9 mouse cellular contexts compared by ENCODE assay signal in the genomic region with DNA sequence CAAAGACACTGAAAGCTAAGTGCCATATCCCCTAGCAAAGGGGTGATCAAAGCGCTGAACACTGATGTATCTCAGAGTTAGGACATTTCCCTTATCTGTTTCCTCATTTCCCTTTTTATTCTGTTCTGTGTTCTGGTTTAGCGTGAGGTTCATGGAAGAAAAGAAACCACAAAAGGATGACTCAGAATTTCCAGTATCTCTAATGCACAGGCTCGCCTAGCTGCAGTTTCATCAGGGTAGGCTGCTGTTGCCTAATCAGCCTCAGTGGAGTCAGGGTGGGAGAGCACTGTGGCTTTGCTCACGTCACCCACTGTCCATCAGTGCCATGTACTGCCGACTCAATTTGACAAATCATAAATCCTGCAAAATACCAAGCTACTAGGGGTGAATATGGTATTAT.
DNase-seq lines count a peak whose midpoint lies in the region; ATAC-seq lines count a peak whose summit lies in the region.
"Had no signal": no experiment of that assay in that cellular context is flagged by ENCODE, and none has a peak within 500 bp of the region (broad histone marks: within the 10 kb centered on the region; RNA-seq: fewer than 3 reads in every experiment).

No protein-coding gene starts in this region.

- no peaks in the 10 kb centered on the region; the same call in 1 of the 2 replicates for H3K4me1 ChIP-seq in heart, embryonic 11.5 days (ENCODE audit: control insufficient read depth, insufficient read depth, low read length)
- H3K4me1 ChIP-seq in heart, embryonic 12.5 days (replicated peaks), result no peaks in the 10 kb centered on the region
- H3K4me1 ChIP-seq in midbrain, embryonic 15.5 days, result no peaks in the 10 kb centered on the region

- no peaks in the 10 kb centered on the region for H3K36me3 ChIP-seq in heart, embryonic 11.5 days (ENCODE audit: control insufficient read depth, insufficient read depth, low read length)
- H3K36me3 ChIP-seq in heart, embryonic 12.5 days, result no peaks in the 10 kb centered on the region
- H3K36me3 ChIP-seq in midbrain, embryonic 15.5 days (replicated peaks), result no peaks in the 10 kb centered on the region

- WGBS in heart, embryonic 11.5 days (ENCODE audit: insufficient replicate concordance), result 44% methylated on average over 5 of the region's 5 CpGs
- 30% methylated on average over 5 of the region's 5 CpGs for WGBS in heart, embryonic 12.5 days
- WGBS in midbrain, embryonic 15.5 days, result 61% methylated on average over 5 of the region's 5 CpGs

- no peaks in the 10 kb centered on the region for H3K9me3 ChIP-seq in heart, embryonic 11.5 days (replicated peaks; ENCODE audit: control insufficient read depth, low read length)
- no peaks in the 10 kb centered on the region for H3K9me3 ChIP-seq in heart, embryonic 12.5 days (replicated peaks)
- no peaks in the 10 kb centered on the region for H3K9me3 ChIP-seq in midbrain, embryonic 15.5 days

- no peak overlapping the region for H3K4me3 ChIP-seq in heart, embryonic 11.5 days (ENCODE audit: low read depth, low read length)
- H3K4me3 ChIP-seq in heart, embryonic 12.5 days, result no peak overlapping the region
- no peak overlapping the region for H3K4me3 ChIP-seq in midbrain, embryonic 15.5 days
- H3K4me3 ChIP-seq: layer of hippocampus, adult 2 months had no signal

- H3K27me3 ChIP-seq in heart, embryonic 11.5 days (ENCODE audit: control insufficient read depth, insufficient read depth, low read length), result no peaks in the 10 kb centered on the region
- H3K27me3 ChIP-seq in heart, embryonic 12.5 days (replicated peaks), result no peaks in the 10 kb centered on the region
- no peaks in the 10 kb centered on the region for H3K27me3 ChIP-seq in midbrain, embryonic 15.5 days (replicated peaks)

- no peak overlapping the region for H3K9ac ChIP-seq in heart, embryonic 11.5 days (ENCODE audit: low read depth, low read length)
- H3K9ac ChIP-seq in heart, embryonic 12.5 days, result no peak overlapping the region
- no peak overlapping the region for H3K9ac ChIP-seq in midbrain, embryonic 15.5 days

- peak; percentile 97 for DNase-seq in heart, adult 11 months
- peak; percentile 82 for DNase-seq in MN1 (ENCODE audit: low spot score)
- peak; percentile 39 to 52 for DNase-seq in lung, postnatal 4 days
- DNase-seq in kidney, adult 8-10 months, result no peak
- DNase-seq in layer of hippocampus, postnatal 36 days, result no peak

- H3K4me2 ChIP-seq in heart, embryonic 11.5 days, result no peak overlapping the region
- no peak overlapping the region for H3K4me2 ChIP-seq in heart, embryonic 12.5 days
- H3K4me2 ChIP-seq in midbrain, embryonic 15.5 days, result no peak overlapping the region

- no peak for ATAC-seq in heart, embryonic 11.5 days (replicated peaks; ENCODE audit: insufficient number of reproducible peaks, low FRiP score, low TSS enrichment)
- peak; percentile 64; the same call in 1 of the 2 replicates for ATAC-seq in heart, embryonic 12.5 days (ENCODE audit: insufficient number of reproducible peaks, low FRiP score)
- no peak for ATAC-seq in midbrain, embryonic 15.5 days (replicated peaks)

- no peak overlapping the region for H3K27ac ChIP-seq in heart, embryonic 11.5 days (ENCODE audit: low read depth, low read length)
- H3K27ac ChIP-seq in heart, embryonic 12.5 days (ENCODE audit: poor library complexity, severe bottlenecking), result no peak overlapping the region
- no peak overlapping the region for H3K27ac ChIP-seq in midbrain, embryonic 15.5 days
- H3K27ac ChIP-seq: layer of hippocampus, adult 2 months had no signal

Comparison
In these comparisons a context has a peak if more than half of its experiments do, and no peak if none do; other contexts are left out.
1. DNase-seq: peak in heart, adult 11 months (single experiment), MN1 (single experiment) and lung, postnatal 4 days (2 of 2); none in kidney, adult 8-10 months (0 of 2) and layer of hippocampus, postnatal 36 days (0 of 2).